Mouse (Mus musculus) bone marrow macrophage, adult 2 months (primary cell): ENCODE measurements around the gene Wsb2.

Experiments used
- CTCF ChIP-seq: IDR thresholded peaks from 2 replicates; pipeline ENCODE4 v1.5.1; 2012; ENCODE audit warnings: low read depth, mild to moderate bottlenecking, low read length, moderate library complexity
- POLR2A ChIP-seq: IDR thresholded peaks from 2 replicates; pipeline ENCODE4 v1.6.1; 2012; ENCODE audit warnings: mild to moderate bottlenecking, low read depth, low read length, borderline replicate concordance

GRCm38 (mm10) chr5:117361590-117361989 lies 4.5 kb downstream of the Wsb2 start:
- TF ChIP-seq CTCF (no peak), POLR2A (no peak)
